Mouse (Mus musculus) forebrain, embryonic 14.5 days (tissue): ENCODE data around the gene Olfr702. TPM values are rescaled to one million over a fixed set of nuclear protein-coding genes. Genes with fewer than 3 reads are reported as not detected.

Experiments
- ATAC-seq: fragments of 200-750 bp; cut with Nextera tagmentation; 2 replicates; pipeline ENCODE4 v1.8.0; 2017; ENCODE audit warnings: mild to moderate bottlenecking, moderate library complexity
- DNase-seq: peaks from one replicate; pipeline ENCODE4 v3.0.0-alpha.2; 2015; ENCODE audit warnings: low spot score
- H3K27ac ChIP-seq: fragments of 300-500 bp; sonication (generic); 2 replicates; pipeline ENCODE4 v1.5.1; 2014; ENCODE audit warnings: low read depth, mild to moderate bottlenecking, control low read depth, low read length, moderate library complexity
- H3K27me3 ChIP-seq: fragments of 300-500 bp; sonication (generic); replicated peaks from 2 replicates; pipeline ENCODE4 v1.6.1; 2014; ENCODE audit warnings: low read length, control low read depth, mixed read lengths; ENCODE audit not compliant: control insufficient read depth, insufficient read depth
- H3K36me3 ChIP-seq: fragments of 300-500 bp; sonication (generic); 2 replicates; pipeline ENCODE4 v1.6.1; 2014; ENCODE audit warnings: low read length, control low read depth; ENCODE audit not compliant: control insufficient read depth, insufficient read depth
- H3K4me1 ChIP-seq: fragments of 300-500 bp; sonication (generic); 2 replicates; pipeline ENCODE4 v1.6.1; 2014; ENCODE audit warnings: antibody characterized with exemption, low read length, control low read depth; ENCODE audit not compliant: control insufficient read depth, insufficient read depth
- H3K4me2 ChIP-seq: fragments of 300-500 bp; sonication (generic); 2 replicates; pipeline ENCODE4 v1.6.1; 2014; ENCODE audit warnings: mild to moderate bottlenecking, control low read depth, low read length
- H3K4me3 ChIP-seq: fragments of 300-500 bp; sonication (generic); 2 replicates; pipeline ENCODE4 v1.5.1; 2014; ENCODE audit warnings: low read depth, low read length, control low read depth
- H3K9ac ChIP-seq: fragments of 300-500 bp; sonication (generic); 2 replicates; pipeline ENCODE4 v1.6.1; 2014; ENCODE audit warnings: mild to moderate bottlenecking, low read length, control low read depth, moderate library complexity
- H3K9me3 ChIP-seq: fragments of 300-500 bp; sonication (generic); replicated peaks from 2 replicates; pipeline ENCODE4 v1.6.1; 2016; ENCODE audit warnings: low read length, control low read depth, mixed read lengths; ENCODE audit not compliant: control insufficient read depth
- polyA plus RNA-seq: library from polyadenylated mRNA; unstranded; fragments of >200 nt; fragmentation: Nextera tagmentation; extraction: Ambion mirVana; gene quantifications from 2 replicates; pipeline ENCODE4 v1.2.1, GENCODE M21; 2014

The Olfr702 gene
- polyA plus RNA-seq, 1 experiment from 2014 or later: not detected

- no peak for DNase-seq
- H3K9me3 ChIP-seq: no peaks in the 10 kb centered on the region
- no peaks in the 10 kb centered on the region for H3K27me3 ChIP-seq
- H3K9ac ChIP-seq: no peak overlapping the region
- no peak for ATAC-seq
- no peak overlapping the region for H3K4me2 ChIP-seq
- H3K4me1 ChIP-seq: no peaks in the 10 kb centered on the region
- no peak overlapping the region for H3K4me3 ChIP-seq
- no peak overlapping the region for H3K27ac ChIP-seq
- no peaks in the 10 kb centered on the region for H3K36me3 ChIP-seq
These were observed 45.4 kb downstream of the Olfr702 start for GRCm38 (mm10) chr7:106788330-106788729.

Other genes with a start within 250 kb of the Olfr702 start
- gene Olfr693, start 153.3 kb downstream of the Olfr702 start, polyA plus RNA-seq: not detected in 2 replicates
- gene Olfr694, start 142.1 kb downstream of the Olfr702 start, polyA plus RNA-seq: not detected in 2 replicates
- gene Olfr695, start 117.5 kb downstream of the Olfr702 start, polyA plus RNA-seq: not detected in 2 replicates
- not detected in 2 replicates for gene Olfr697, start 91.5 kb downstream of the Olfr702 start, polyA plus RNA-seq
- not detected in 2 replicates for gene Olfr698, start 78.5 kb downstream of the Olfr702 start, polyA plus RNA-seq
- gene Olfr699, start 40.7 kb downstream of the Olfr702 start, polyA plus RNA-seq: not detected in 2 replicates
- not detected in 2 replicates for gene Olfr700, start 25.1 kb downstream of the Olfr702 start, polyA plus RNA-seq
- gene Olfr701, start 19.8 kb downstream of the Olfr702 start, polyA plus RNA-seq: not detected in 2 replicates
- gene Olfr703, start 9.5 kb upstream of the Olfr702 start, polyA plus RNA-seq: not detected in 2 replicates
- not detected in 2 replicates for gene Olfr704, start 29.3 kb upstream of the Olfr702 start, polyA plus RNA-seq
- not detected in 2 replicates for gene Olfr705, start 43.0 kb upstream of the Olfr702 start, polyA plus RNA-seq
- gene Olfr706, start 54.3 kb upstream of the Olfr702 start, polyA plus RNA-seq: not detected in 2 replicates
- gene Olfr707, start 67.3 kb upstream of the Olfr702 start, polyA plus RNA-seq: not detected in 2 replicates
- not detected in 2 replicates for gene Olfr1532-ps1, start 74.1 kb upstream of the Olfr702 start, polyA plus RNA-seq
- gene Olfr709-ps1, start 98.3 kb upstream of the Olfr702 start, polyA plus RNA-seq: not detected in 2 replicates
- gene Olfr710, start 114.4 kb upstream of the Olfr702 start, polyA plus RNA-seq: not detected in 2 replicates
- not detected in 2 replicates for gene Olfr6, start 130.0 kb upstream of the Olfr702 start, polyA plus RNA-seq
- not detected in 2 replicates for gene Olfr711, start 141.6 kb upstream of the Olfr702 start, polyA plus RNA-seq
- not detected in 2 replicates for gene Olfr2, start 172.2 kb upstream of the Olfr702 start, polyA plus RNA-seq
- not detected in 2 replicates for gene Olfr713, start 197.3 kb upstream of the Olfr702 start, polyA plus RNA-seq
- not detected in 2 replicates for gene Olfr714, start 237.1 kb upstream of the Olfr702 start, polyA plus RNA-seq